Mouse (Mus musculus) liver, embryonic 12.5 days (tissue): ENCODE data around the gene 4930558K02Rik. TPM values are rescaled to one million over a fixed set of nuclear protein-coding genes. Genes with fewer than 3 reads are reported as not detected.

Source experiments
- ATAC-seq: fragments of 200-750 bp; cut with Nextera tagmentation; 2 replicates; pipeline ENCODE4 v1.8.0; 2017; ENCODE audit warnings: moderate number of reproducible peaks, mild to moderate bottlenecking, moderate library complexity
- H3K27ac ChIP-seq: fragments of 300-500 bp; sonication (generic); 2 replicates; pipeline ENCODE4 v1.5.1; 2016; ENCODE audit warnings: mild to moderate bottlenecking
- H3K27me3 ChIP-seq: fragments of 300-500 bp; sonication (generic); replicated peaks from 2 replicates; pipeline ENCODE4 v1.6.1; 2016; ENCODE audit warnings: mild to moderate bottlenecking, moderate library complexity
- H3K36me3 ChIP-seq: fragments of 300-500 bp; sonication (generic); 2 replicates; pipeline ENCODE4 v1.6.1; 2016; ENCODE audit warnings: mild to moderate bottlenecking, moderate library complexity
- H3K4me1 ChIP-seq: fragments of 300-500 bp; sonication (generic); 2 replicates; pipeline ENCODE4 v1.6.1; 2016
- H3K4me2 ChIP-seq: fragments of 300-500 bp; sonication (generic); 2 replicates; pipeline ENCODE4 v1.6.1; 2016; ENCODE audit warnings: mild to moderate bottlenecking, moderate library complexity
- H3K4me3 ChIP-seq: fragments of 300-500 bp; sonication (generic); 2 replicates; pipeline ENCODE4 v1.5.1; 2016; ENCODE audit warnings: mild to moderate bottlenecking, moderate library complexity
- H3K9ac ChIP-seq: fragments of 300-500 bp; sonication (generic); 2 replicates; pipeline ENCODE4 v1.6.1; 2016; ENCODE audit warnings: mild to moderate bottlenecking, moderate library complexity
- H3K9me3 ChIP-seq: fragments of 300-500 bp; sonication (generic); replicated peaks from 2 replicates; pipeline ENCODE4 v1.6.1; 2016; ENCODE audit warnings: mild to moderate bottlenecking, moderate library complexity
- WGBS: fragments of 180-500 bp; shearing (Covaris S2); methylation state at CpG from one replicate; pipeline ENCODE4 v1.1.7; 2016; ENCODE audit not compliant: insufficient replicate concordance; 5-methylcytosine and 5-hydroxymethylcytosine counted together
- polyA plus RNA-seq: library from polyadenylated mRNA; unstranded; fragments of >200 nt; fragmentation: Nextera tagmentation; extraction: Ambion mirVana; gene quantifications from 2 replicates; pipeline ENCODE4 v1.2.1, GENCODE M21; 2016

Gene 4930558K02Rik
- polyA plus RNA-seq: not detected in 2 replicates

DNA sequence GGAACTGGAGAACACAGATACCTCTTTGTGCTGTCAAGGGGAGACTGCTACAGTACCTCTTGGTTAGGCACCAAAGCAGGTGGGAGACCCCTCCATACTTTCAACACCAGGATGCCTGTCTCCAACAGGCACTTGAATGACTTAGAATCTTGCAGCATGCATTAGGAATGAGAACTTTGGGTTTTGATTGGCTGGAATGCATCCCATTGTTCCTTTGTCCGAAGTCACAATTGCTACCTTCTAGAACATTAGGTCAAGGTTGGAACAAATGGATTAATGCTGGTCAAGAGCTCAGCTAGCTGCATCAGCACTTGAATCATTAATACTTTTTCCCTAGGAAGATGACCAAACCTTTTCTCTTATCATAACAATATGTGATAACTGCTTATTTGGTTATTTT is at the start of gene 4930558K02Rik:
4930558K02Rik (minus strand) TSS at position 101 of the 400 bp plus-strand sequence.
- Histone ChIP-seq H3K4me1 (peaks cover 13% of the 10 kb centered on the region), H3K36me3 (no peaks in the 10 kb centered on the region), H3K4me2 (no peak within 1 kb of the TSS), H3K4me3 (no peak within 1 kb of the TSS), H3K9ac (no peak within 1 kb of the TSS), H3K27ac (no peak within 1 kb of the TSS), H3K27me3 (no peaks in the 10 kb centered on the region), H3K9me3 (no peaks in the 10 kb centered on the region)
- no peak for ATAC-seq
- 63% methylated on average over 1 of the region's 1 CpGs for WGBS

DNA sequence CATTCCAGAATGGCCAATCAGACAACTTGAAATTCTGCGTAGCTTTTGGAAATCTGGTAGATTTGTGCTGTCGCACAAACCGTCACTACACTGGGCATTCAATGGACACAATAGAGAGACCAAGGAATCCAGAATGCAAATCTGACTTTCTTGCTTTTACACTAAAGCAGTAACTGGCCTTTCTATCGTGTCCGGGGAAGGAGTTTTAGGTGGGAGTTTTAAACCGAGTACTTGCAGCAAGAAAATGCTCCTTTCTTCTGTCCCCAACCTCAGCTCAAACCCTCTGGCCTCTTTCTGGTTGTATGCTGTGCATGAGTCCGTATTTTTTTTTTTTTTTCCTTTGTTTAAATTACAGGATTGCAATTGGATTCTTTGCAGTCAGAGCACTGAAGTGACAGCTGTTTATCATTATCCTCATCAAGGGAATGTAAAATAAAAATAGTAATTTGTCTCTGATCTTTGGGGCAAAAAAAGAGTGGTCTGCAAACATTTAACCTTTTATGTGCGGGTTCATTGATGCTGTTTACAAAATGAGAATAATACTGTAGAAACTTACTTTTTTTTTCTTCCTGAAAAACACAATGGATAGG is 44.3 kb upstream of the 4930558K02Rik start:
- Histone ChIP-seq H3K9me3 (no peaks in the 10 kb centered on the region), H3K27me3 (no peaks in the 10 kb centered on the region), H3K36me3 (no peaks in the 10 kb centered on the region), H3K4me3 (no peak overlapping the region), H3K27ac (no peak overlapping the region), H3K9ac (no peak overlapping the region), H3K4me1 (no peaks in the 10 kb centered on the region), H3K4me2 (no peak overlapping the region)
- 70% methylated on average over 8 of the region's 8 CpGs for WGBS
- no peak for ATAC-seq

DNA sequence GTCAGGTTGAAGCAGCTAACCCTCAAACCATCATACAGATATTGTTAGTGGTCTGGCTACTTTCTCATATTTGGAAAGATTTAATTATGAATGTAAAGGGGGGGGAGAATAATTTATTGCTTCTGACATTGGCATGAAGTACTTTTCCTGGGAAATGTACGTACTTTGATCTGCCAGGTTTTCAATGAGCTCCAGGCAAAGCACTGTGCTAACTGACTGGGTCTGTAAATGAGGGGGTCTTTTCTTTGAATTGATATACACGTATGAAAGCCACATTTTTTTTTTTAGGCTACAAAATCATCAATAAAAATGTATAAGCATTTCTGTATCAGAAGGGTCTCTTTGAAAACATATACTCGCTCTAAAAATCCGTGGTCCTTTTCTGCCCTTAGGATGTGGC is 41.3 kb upstream of the 4930558K02Rik start:
- Histone ChIP-seq H3K4me2 (no peak overlapping the region), H3K27ac (no peak overlapping the region), H3K27me3 (no peaks in the 10 kb centered on the region), H3K4me1 (0 out of 2 replicates have a peak, but pooled peaks cover 7% of the 10 kb centered on the region), H3K36me3 (no peaks in the 10 kb centered on the region), H3K9ac (no peak overlapping the region), H3K4me3 (no peak overlapping the region), H3K9me3 (no peaks in the 10 kb centered on the region)
- 55% methylated on average over 4 of the region's 4 CpGs for WGBS
- no peak for ATAC-seq

DNA sequence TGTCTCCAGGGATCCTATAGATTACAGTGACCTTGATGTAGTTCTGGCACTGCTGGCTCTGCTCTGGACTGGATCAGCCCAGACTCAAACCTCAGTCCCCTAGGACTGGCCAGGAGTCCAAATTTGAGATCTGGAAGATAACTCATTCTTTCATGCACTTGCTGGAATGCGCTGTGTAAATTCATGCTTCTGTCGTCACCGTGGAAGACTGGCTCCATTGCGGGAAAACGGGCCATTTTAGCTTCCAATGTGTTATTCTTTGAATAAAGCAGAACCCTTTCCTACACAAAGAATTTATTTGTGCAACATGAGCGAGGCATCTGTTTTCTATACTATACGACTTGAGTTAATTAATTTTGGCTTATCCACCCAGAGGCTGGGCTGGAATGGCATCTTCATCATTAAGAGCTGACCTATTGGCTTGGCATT is 40.9 kb upstream of the 4930558K02Rik start:
- Histone ChIP-seq H3K36me3 (no peaks in the 10 kb centered on the region), H3K4me3 (no peak overlapping the region), H3K4me1 (0 out of 2 replicates have a peak, but pooled peaks cover 7% of the 10 kb centered on the region), H3K9me3 (no peaks in the 10 kb centered on the region), H3K9ac (no peak overlapping the region), H3K27me3 (no peaks in the 10 kb centered on the region), H3K27ac (no peak overlapping the region), H3K4me2 (no peak overlapping the region)
- ATAC-seq: no peak
- WGBS: 80% methylated on average over 7 of the region's 7 CpGs

DNA sequence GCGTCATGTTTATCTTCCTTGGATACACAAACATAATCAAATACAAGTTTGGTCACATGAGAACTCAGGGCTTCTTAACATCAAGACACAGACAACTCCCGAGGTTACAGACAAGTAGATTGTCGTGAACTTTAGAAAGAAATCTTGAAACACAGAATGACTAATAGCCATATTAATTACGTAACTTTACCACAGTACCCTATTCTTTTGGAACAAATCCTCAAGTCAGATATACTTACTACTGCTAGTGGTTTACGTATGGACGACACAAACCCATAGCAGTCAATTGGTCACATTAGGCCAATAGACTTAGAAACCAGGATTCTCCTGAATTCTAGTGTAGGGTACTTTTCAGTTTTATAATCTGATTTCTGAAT is 39.2 kb upstream of the 4930558K02Rik start:
- Histone ChIP-seq H3K9ac (no peak overlapping the region), H3K27ac (no peak overlapping the region), H3K36me3 (no peaks in the 10 kb centered on the region), H3K27me3 (no peaks in the 10 kb centered on the region), H3K4me3 (no peak overlapping the region), H3K9me3 (no peaks in the 10 kb centered on the region), H3K4me1 (0 out of 2 replicates have a peak, but pooled peaks cover 7% of the 10 kb centered on the region), H3K4me2 (no peak overlapping the region)
- no peak for ATAC-seq
- 54% methylated on average over 6 of the region's 6 CpGs for WGBS

DNA sequence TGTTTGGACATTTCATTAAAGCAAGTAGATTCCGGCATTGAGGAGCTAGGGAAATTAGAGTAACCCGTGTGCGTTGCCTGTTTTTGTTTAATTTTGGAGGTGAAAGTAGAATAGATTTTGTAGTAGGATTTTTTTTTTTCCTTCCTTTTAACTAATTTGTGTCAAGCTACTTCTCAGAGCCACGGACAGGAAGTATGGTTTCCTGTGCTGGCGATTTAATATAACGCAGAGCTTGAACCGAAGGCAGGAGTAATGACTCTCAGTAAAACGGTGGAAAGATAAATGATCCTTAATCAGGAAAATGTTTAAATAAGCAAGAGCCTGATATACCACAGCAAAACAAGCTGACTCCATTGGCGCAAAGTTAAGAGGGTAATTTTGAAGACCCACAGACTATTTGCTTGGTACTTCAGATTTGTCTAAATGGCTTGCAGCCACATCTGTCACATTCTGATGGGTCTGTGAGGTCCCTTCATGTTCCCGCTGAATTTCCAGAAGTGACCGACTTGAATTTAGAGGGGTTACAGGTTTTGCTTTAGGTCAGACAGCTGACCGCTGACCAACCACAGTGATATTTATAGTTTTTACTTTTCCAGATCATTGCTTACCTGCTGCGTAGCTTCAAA is 38.7 kb upstream of the 4930558K02Rik start:
- Histone ChIP-seq H3K27ac (no peak overlapping the region), H3K36me3 (no peaks in the 10 kb centered on the region), H3K9me3 (no peaks in the 10 kb centered on the region), H3K9ac (no peak overlapping the region), H3K27me3 (no peaks in the 10 kb centered on the region), H3K4me1 (0 out of 2 replicates have a peak, but pooled peaks cover 7% of the 10 kb centered on the region), H3K4me2 (peak overlapping the region; percentile 20; the same call in 1 of the 2 replicates), H3K4me3 (no peak overlapping the region)
- no peak for ATAC-seq
- 25% methylated on average over 13 of the region's 13 CpGs for WGBS

DNA sequence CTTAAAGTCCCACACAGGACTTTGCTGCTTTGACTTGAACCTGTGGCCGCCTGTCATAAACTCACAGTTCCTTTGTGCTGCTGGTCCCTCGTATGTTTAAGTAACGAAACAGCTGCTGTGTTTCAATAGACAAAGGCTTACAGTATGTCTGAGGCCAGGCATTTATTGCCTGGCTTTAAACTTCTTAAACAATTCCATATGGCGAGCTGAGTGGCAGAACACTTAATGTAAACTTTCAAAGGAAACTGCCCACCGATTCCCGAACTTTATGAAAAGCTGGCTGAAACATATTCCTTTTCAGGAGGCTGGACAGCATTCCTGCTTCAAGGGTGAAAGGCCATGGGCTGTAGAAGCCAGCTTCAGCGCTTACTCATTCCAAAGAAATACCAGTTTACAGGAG is 37.5 kb upstream of the 4930558K02Rik start:
- no peaks in the 10 kb centered on the region for H3K36me3 ChIP-seq
- no peaks in the 10 kb centered on the region for H3K9me3 ChIP-seq
- no peak overlapping the region for H3K4me3 ChIP-seq
- no peak overlapping the region for H3K9ac ChIP-seq
- no peak overlapping the region for H3K4me2 ChIP-seq
- ATAC-seq: no peak
- 56% methylated on average over 7 of the region's 7 CpGs for WGBS
- H3K27me3 ChIP-seq: no peaks in the 10 kb centered on the region
- no peak overlapping the region for H3K27ac ChIP-seq
- H3K4me1 ChIP-seq: 0 out of 2 replicates have a peak, but pooled peaks cover 7% of the 10 kb centered on the region

DNA sequence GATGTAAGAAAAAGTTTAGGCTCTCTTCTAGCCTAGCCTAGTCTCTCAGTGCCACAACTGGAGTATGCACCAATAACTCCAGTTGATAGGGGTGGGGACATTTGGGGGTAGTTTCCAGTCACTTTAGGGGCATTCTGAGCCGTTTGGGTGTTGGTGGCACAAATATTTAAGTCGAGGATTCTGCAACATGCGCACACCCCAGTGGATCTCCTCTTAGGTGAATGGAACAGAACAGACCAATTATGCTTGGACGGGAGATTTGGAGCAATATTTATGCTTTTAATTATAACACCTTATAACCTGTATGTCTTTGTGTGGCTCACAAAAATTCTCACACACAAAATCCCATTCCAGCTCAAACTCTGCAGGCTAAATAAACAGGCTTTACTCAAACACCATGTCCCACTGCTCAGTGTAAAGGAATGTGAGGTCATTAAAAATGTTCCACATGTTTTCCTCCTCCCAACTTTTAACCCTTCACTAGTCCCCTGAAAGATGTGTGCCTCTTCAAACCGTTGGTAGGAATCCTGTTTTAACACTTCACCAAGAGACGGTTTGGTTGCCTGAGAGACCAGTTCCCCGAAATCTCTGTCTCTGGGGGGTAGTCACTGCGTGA is 35.9 kb upstream of the 4930558K02Rik start:
- no peak for ATAC-seq
- no peak overlapping the region for H3K27ac ChIP-seq

DNA sequence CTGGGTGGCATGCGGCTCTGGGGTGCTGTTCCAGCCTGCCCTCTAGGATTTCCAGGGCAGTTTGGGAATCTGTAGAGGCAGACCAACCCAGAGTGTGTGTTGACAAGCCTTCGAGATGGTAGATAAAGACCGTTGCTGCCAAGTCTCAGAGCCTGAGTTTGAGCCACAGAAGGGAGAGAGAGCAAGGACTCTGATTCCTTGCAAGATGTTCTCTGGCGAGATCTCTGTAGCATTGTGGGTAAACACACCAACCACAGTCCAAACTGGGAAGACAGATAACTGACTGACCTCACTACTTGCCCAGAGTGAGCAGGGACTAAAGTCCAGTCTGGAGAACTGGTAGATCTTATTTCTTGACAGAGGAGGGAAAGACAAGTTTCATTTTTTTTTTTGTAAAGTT is 34.1 kb upstream of the 4930558K02Rik start:
- Histone ChIP-seq H3K36me3 (no peaks in the 10 kb centered on the region), H3K4me2 (no peak overlapping the region), H3K27me3 (no peaks in the 10 kb centered on the region), H3K9ac (no peak overlapping the region), H3K4me1 (0 out of 2 replicates have a peak, but pooled peaks cover 7% of the 10 kb centered on the region), H3K9me3 (no peaks in the 10 kb centered on the region), H3K4me3 (no peak overlapping the region), H3K27ac (no peak overlapping the region)
- 23% methylated on average over 4 of the region's 4 CpGs for WGBS
- no peak for ATAC-seq

More for the DNA sequence above, 35.9 kb upstream of the 4930558K02Rik start:
- Histone ChIP-seq H3K4me3 (no peak overlapping the region), H3K9me3 (no peaks in the 10 kb centered on the region), H3K4me1 (0 out of 2 replicates have a peak, but pooled peaks cover 7% of the 10 kb centered on the region), H3K4me2 (no peak overlapping the region), H3K36me3 (no peaks in the 10 kb centered on the region), H3K9ac (no peak overlapping the region), H3K27me3 (no peaks in the 10 kb centered on the region)
- 65% methylated on average over 8 of the region's 8 CpGs for WGBS

DNA sequence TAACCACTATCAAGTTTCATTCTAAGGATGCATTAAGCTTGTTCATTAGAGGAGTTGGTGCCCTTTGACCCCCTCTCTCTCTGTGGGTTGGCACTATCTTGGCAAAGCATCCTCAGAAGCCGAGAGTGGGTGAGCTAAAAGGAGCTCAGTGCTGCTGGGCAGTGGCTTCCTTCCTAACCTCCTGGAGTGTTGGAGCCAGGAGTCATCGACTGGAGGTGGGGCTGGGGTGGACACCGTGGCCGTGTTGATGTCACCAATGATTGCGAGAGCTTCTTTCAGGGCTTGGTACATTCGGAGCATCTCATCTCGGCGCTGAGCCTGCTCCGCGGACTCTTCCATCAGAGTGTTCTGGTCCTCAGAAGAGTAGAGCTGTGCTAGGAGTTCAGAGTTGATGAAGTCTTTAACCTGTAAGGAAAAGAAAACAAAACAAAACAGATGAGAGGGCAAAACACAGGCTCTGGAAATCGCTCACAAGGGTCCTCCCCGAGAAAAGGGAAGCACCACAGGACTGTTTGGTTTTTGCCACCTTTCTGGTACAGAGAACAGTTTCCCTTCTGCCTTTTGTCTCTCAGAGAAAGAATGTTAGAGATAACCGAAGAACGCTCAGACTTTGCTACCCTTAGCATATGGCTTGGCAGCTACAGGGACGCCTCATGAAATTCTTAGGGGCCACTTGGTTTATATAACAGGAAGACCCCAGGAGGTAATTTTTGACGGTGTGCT is 32.2 kb upstream of the 4930558K02Rik start:
- no peak overlapping the region for H3K4me2 ChIP-seq

DNA sequence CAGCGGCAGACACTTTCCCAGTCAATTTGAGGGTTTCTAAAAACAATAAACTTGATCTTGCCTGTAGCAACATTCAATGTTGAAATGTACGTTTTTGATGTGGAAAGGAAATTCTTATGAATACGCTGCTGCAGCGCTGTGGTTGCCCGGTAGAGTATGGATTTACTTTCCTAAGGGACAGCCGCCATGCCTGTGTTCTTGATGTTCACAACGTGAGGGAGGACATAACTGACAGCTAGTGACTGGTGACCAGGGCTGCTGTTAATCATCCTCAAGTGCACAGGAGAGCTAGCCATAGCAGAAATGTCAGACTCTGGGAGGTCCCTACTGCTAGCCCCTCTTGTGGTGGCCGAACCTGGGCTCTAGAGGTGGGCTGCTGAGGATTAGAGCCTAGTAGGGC is 29.6 kb upstream of the 4930558K02Rik start:
- no peaks in the 10 kb centered on the region for H3K4me1 ChIP-seq
- H3K4me2 ChIP-seq: no peak overlapping the region
- H3K4me3 ChIP-seq: no peak overlapping the region
- no peak overlapping the region for H3K27ac ChIP-seq
- no peak for ATAC-seq
- H3K9ac ChIP-seq: no peak overlapping the region
- 69% methylated on average over 8 of the region's 8 CpGs for WGBS
- no peaks in the 10 kb centered on the region for H3K9me3 ChIP-seq
- H3K27me3 ChIP-seq: no peaks in the 10 kb centered on the region
- H3K36me3 ChIP-seq: no peaks in the 10 kb centered on the region

More for the DNA sequence above, 32.2 kb upstream of the 4930558K02Rik start:
- ATAC-seq: no peak
- Histone ChIP-seq H3K36me3 (no peaks in the 10 kb centered on the region), H3K4me1 (no peaks in the 10 kb centered on the region), H3K4me3 (no peak overlapping the region), H3K9ac (no peak overlapping the region), H3K27ac (no peak overlapping the region), H3K27me3 (no peaks in the 10 kb centered on the region), H3K9me3 (no peaks in the 10 kb centered on the region)
- WGBS: 61% methylated on average over 16 of the region's 16 CpGs

DNA sequence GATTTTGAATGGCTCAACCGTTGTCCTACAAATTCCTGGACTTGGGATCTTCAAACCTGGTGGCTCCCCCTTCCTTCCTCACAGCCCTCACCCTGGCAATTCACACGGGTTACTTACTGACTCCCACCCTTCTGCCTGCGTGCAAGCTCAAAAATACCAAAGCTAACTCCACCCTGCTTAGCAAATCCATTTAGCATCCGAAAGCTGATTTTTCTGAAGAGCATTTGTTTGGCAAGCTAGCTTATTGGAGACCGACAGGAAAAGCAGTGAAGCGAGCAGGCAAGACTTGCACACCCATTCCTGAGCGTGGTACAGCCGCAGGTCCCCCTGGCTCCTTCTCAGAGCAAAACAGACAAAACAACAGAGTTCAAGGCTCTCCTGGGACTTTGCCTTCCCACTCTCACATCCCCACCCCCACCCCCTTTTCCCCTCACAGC is 29.2 kb upstream of the 4930558K02Rik start:
- H3K36me3 ChIP-seq: no peaks in the 10 kb centered on the region
- no peaks in the 10 kb centered on the region for H3K4me1 ChIP-seq
- H3K4me2 ChIP-seq: no peak overlapping the region
- H3K9me3 ChIP-seq: no peaks in the 10 kb centered on the region
- no peaks in the 10 kb centered on the region for H3K27me3 ChIP-seq
- WGBS: 47% methylated on average over 8 of the region's 8 CpGs
- H3K4me3 ChIP-seq: no peak overlapping the region
- ATAC-seq: no peak
- no peak overlapping the region for H3K9ac ChIP-seq
- H3K27ac ChIP-seq: no peak overlapping the region
